Mouse (Mus musculus): ENCODE data around the gene Polr1b.

Polr1b gene

GRCm38 (mm10) chr2:129116368-129116739, 15.6 kb downstream of the Polr1b start:
- no peak for ATAC-seq (ENCODE audit: low TSS enrichment)

GRCm38 (mm10) chr2:129118061-129118460, 17.3 kb downstream of the Polr1b start:
- ATAC-seq (ENCODE audit: low TSS enrichment) = no peak

- no peak for ATAC-seq (ENCODE audit: low TSS enrichment)
Observed at GRCm38 (mm10) chr2:129121986-129122385, 21.2 kb downstream of the Polr1b start.

- ATAC-seq (ENCODE audit: low TSS enrichment) = peak; percentile 96
Observed at GRCm38 (mm10) chr2:129129412-129129929, 28.7 kb downstream of the Polr1b start, which contains the start of gene Chchd5. Gene Chchd5 (plus strand): TSS chr2:129129700.

- ATAC-seq (ENCODE audit: low TSS enrichment) = peak; percentile 10; the same call in 1 of the 2 replicates
Observed at GRCm38 (mm10) chr2:129129987-129130545, 29.3 kb downstream of the Polr1b start.

- ATAC-seq (ENCODE audit: low TSS enrichment) = no peak
Observed at GRCm38 (mm10) chr2:129130776-129131175, 30.0 kb downstream of the Polr1b start.

GRCm38 (mm10) chr2:129132231-129132630, 31.4 kb downstream of the Polr1b start:
- no peak for ATAC-seq (ENCODE audit: low TSS enrichment)

GRCm38 (mm10) chr2:129133006-129133805, 32.4 kb downstream of the Polr1b start:
- peak; percentile 88 for ATAC-seq (ENCODE audit: low TSS enrichment)

- ATAC-seq (ENCODE audit: low TSS enrichment) = peak; percentile 85
Observed at GRCm38 (mm10) chr2:129139906-129140305, 39.1 kb downstream of the Polr1b start.

- ATAC-seq (ENCODE audit: low TSS enrichment) = no peak
Observed at GRCm38 (mm10) chr2:129148836-129149235, 48.0 kb downstream of the Polr1b start.

GRCm38 (mm10) chr2:129150386-129150785, 49.6 kb downstream of the Polr1b start:
- ATAC-seq (ENCODE audit: low TSS enrichment) = no peak

GRCm38 (mm10) chr2:129151111-129151510, 50.3 kb downstream of the Polr1b start:
- ATAC-seq (ENCODE audit: low TSS enrichment) = no peak

GRCm38 (mm10) chr2:129152751-129153150, 52.0 kb downstream of the Polr1b start:
- ATAC-seq (ENCODE audit: low TSS enrichment) = no peak

- no peak for ATAC-seq (ENCODE audit: low TSS enrichment)
Observed at GRCm38 (mm10) chr2:129164815-129165214, 64.0 kb downstream of the Polr1b start.

GRCm38 (mm10) chr2:129166466-129167463, 66.0 kb downstream of the Polr1b start:
- no peak for ATAC-seq (ENCODE audit: low TSS enrichment)

GRCm38 (mm10) chr2:129173386-129173785, 72.6 kb downstream of the Polr1b start:
- ATAC-seq (ENCODE audit: low TSS enrichment) = no peak

- ATAC-seq (ENCODE audit: low TSS enrichment) = peak; percentile 95
Observed at GRCm38 (mm10) chr2:129174474-129174873, 73.7 kb downstream of the Polr1b start.

- no peak for ATAC-seq (ENCODE audit: low TSS enrichment)
Observed at GRCm38 (mm10) chr2:129175636-129176035, 74.8 kb downstream of the Polr1b start.

Data from frontal cortex, adult (tissue).